In the genomic region with DNA sequence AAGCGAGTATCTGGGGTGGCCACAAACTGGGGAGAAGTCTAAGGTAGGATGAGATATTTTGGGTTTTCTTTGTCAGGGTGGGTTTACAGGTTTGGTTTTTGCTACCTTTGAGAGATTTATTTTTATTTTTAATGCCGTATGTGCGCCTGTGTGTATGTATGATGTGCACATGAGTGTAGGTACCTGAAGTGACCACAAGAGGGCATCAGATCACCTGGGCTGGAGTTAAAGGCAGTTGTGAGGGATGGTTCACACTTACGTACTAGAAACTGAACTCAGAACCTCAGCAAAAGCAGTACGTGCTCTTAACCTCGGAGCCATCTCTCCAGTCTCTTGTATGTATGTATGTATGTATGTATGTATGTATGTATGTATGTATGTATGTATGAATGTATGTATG, we compare ENCODE assay signal across 25 mouse cellular contexts. TPM values are rescaled to one million over a fixed set of nuclear protein-coding genes. Genes with fewer than 3 reads are reported as not detected.
DNase-seq lines count a peak whose midpoint lies in the region; ATAC-seq and TF ChIP-seq lines count a peak whose summit lies in the region.
"Had no signal": no experiment of that assay in that cellular context is flagged by ENCODE, and none has a peak within 500 bp of the region (broad histone marks: within the 10 kb centered on the region; RNA-seq: fewer than 3 reads in every experiment).

No protein-coding gene starts in this region.

- no peaks in the 10 kb centered on the region for H3K79me2 ChIP-seq in MEL (ENCODE audit: control insufficient read depth, insufficient read depth, low read length, poor library complexity)

- no peak for TF ChIP-seq EP300 in liver, postnatal 0 days (IDR thresholded peaks at IDR 0.05; ENCODE audit: low read depth)
- TF ChIP-seq EP300 in MEL (IDR thresholded peaks at IDR 0.05; ENCODE audit: low read depth in 1 of 2, low read length in 2 of 2) = no peak

- H3K4me1 ChIP-seq in hindbrain, postnatal 0 days (ENCODE audit: insufficient read depth, low read length) = no peaks in the 10 kb centered on the region
- peaks cover 5% of the 10 kb centered on the region; the same call in 1 of the 2 replicates for H3K4me1 ChIP-seq in hindbrain, embryonic 14.5 days (replicated peaks; ENCODE audit: control insufficient read depth, insufficient read depth, low read length)
- H3K4me1 ChIP-seq in liver, postnatal 0 days (ENCODE audit: insufficient read depth) = no peaks in the 10 kb centered on the region
- H3K4me1 ChIP-seq in MEL (ENCODE audit: control insufficient read depth in 1 of 2, insufficient read depth in 2 of 2, low read length in 2 of 2) = peaks cover 0 to 4% of the 10 kb centered on the region in 2 experiments; a peak in 1 of 4 replicates
- H3K4me1 ChIP-seq: embryonic facial prominence, embryonic 12.5 days had no signal

- peak; percentile 33; the same call in 1 of the 2 replicates for TF ChIP-seq CTCF in hindbrain, postnatal 0 days (IDR thresholded peaks at IDR 0.05; ENCODE audit: low read depth)
- peak; percentile 37; the same call in 1 of the 2 replicates for TF ChIP-seq CTCF in liver, postnatal 0 days (IDR thresholded peaks at IDR 0.05; ENCODE audit: low read depth)
- TF ChIP-seq CTCF in MEL (IDR thresholded peaks at IDR 0.05 in 2 of 3, conservative IDR thresholded peaks at IDR 0.05 in 1 of 3; ENCODE audit: control insufficient read depth in 1 of 3, insufficient read depth in 1 of 3, low read depth in 2 of 3, low read length in 3 of 3, poor library complexity in 1 of 3, severe bottlenecking in 1 of 3) = peak; percentile 31 to 55 (median 39); a peak in 5 of 6 replicates
- peak; percentile 9; the same call in 1 of the 2 replicates for TF ChIP-seq CTCF in brain, embryonic 14.5 days (IDR thresholded peaks at IDR 0.05; ENCODE audit: borderline replicate concordance, extremely low read depth, insufficient read depth, insufficient read length)

- no peak for TF ChIP-seq POLR2A in MEL (IDR thresholded peaks at IDR 0.05; ENCODE audit: control insufficient read depth in 1 of 2, insufficient read depth in 1 of 2, low read depth in 1 of 2, low read length in 2 of 2, poor library complexity in 1 of 2)
- TF ChIP-seq POLR2A in brain, embryonic 14.5 days (IDR thresholded peaks at IDR 0.05; ENCODE audit: borderline replicate concordance, extremely low read depth, insufficient read depth, insufficient read length, poor library complexity, severe bottlenecking) = no peak

- no peaks in the 10 kb centered on the region; the same call in 1 of the 2 replicates for H3K36me3 ChIP-seq in hindbrain, postnatal 0 days (ENCODE audit: insufficient read depth, low read length)
- no peaks in the 10 kb centered on the region for H3K36me3 ChIP-seq in hindbrain, embryonic 14.5 days (replicated peaks; ENCODE audit: control insufficient read depth, insufficient read depth)
- H3K36me3 ChIP-seq in liver, postnatal 0 days (replicated peaks; ENCODE audit: insufficient read depth, low read length) = peaks cover 49% of the 10 kb centered on the region
- no peaks in the 10 kb centered on the region for H3K36me3 ChIP-seq in MEL (ENCODE audit: control insufficient read depth in 1 of 2, insufficient read depth in 2 of 2, low read length in 2 of 2)

- ATAC-seq in hindbrain, postnatal 0 days = no peak
- no peak for ATAC-seq in hindbrain, embryonic 14.5 days (ENCODE audit: low FRiP score)
- no peak for ATAC-seq in liver, postnatal 0 days
- no peak for ATAC-seq in activated CD4-positive, CD25-positive, alpha-beta regulatory T cell, adult 4 months
- ATAC-seq: forebrain, embryonic 13.5 days; inflammation-experienced regulatory T-cells, adult 6 months had no signal

- H3K9ac ChIP-seq in hindbrain, postnatal 0 days (replicated peaks; ENCODE audit: low read length) = no peak overlapping the region
- H3K9ac ChIP-seq in hindbrain, embryonic 14.5 days = no peak overlapping the region
- H3K9ac ChIP-seq in liver, postnatal 0 days (replicated peaks) = no peak overlapping the region
- no peak overlapping the region for H3K9ac ChIP-seq in MEL (ENCODE audit: control insufficient read depth, low read depth, low read length, poor library complexity, severe bottlenecking)
- H3K9ac ChIP-seq: embryonic facial prominence, embryonic 12.5 days; forebrain, embryonic 13.5 days; heart, embryonic 13.5 days; neural tube, embryonic 13.5 days had no signal

- H3K27ac ChIP-seq in hindbrain, postnatal 0 days = no peak overlapping the region
- H3K27ac ChIP-seq in hindbrain, embryonic 14.5 days = no peak overlapping the region
- H3K27ac ChIP-seq in liver, postnatal 0 days (ENCODE audit: low read depth) = no peak overlapping the region
- no peak overlapping the region for H3K27ac ChIP-seq in MEL (ENCODE audit: control insufficient read depth, low read depth, low read length)
- H3K27ac ChIP-seq: embryonic facial prominence, embryonic 12.5 days; forebrain, embryonic 13.5 days; heart, embryonic 13.5 days; left cerebral cortex, adult 2 months; neural tube, embryonic 13.5 days had no signal

- H3K27me3 ChIP-seq in hindbrain, postnatal 0 days (ENCODE audit: insufficient read depth, low read length) = no peaks in the 10 kb centered on the region
- no peaks in the 10 kb centered on the region for H3K27me3 ChIP-seq in hindbrain, embryonic 14.5 days (ENCODE audit: control insufficient read depth, insufficient read depth, low read length)
- H3K27me3 ChIP-seq in liver, postnatal 0 days (ENCODE audit: insufficient read depth, low read length) = no peaks in the 10 kb centered on the region
- no peaks in the 10 kb centered on the region; a peak in 1 of 4 replicates for H3K27me3 ChIP-seq in MEL (ENCODE audit: control insufficient read depth in 1 of 2, insufficient read depth in 2 of 2, low read length in 2 of 2)
- H3K27me3 ChIP-seq: embryonic facial prominence, embryonic 12.5 days; forebrain, embryonic 13.5 days; heart, embryonic 13.5 days; neural tube, embryonic 13.5 days had no signal

- H3K4me2 ChIP-seq in hindbrain, postnatal 0 days (ENCODE audit: low read depth, low read length) = no peak overlapping the region
- no peak overlapping the region for H3K4me2 ChIP-seq in hindbrain, embryonic 14.5 days (replicated peaks)
- no peak overlapping the region for H3K4me2 ChIP-seq in liver, postnatal 0 days (ENCODE audit: low read depth, low read length)
- H3K4me2 ChIP-seq: embryonic facial prominence, embryonic 12.5 days; forebrain, embryonic 13.5 days; heart, embryonic 13.5 days; neural tube, embryonic 13.5 days had no signal

- 98% methylated on average over 6 of the region's 6 CpGs for WGBS in hindbrain, postnatal 0 days
- 97% methylated on average over 6 of the region's 6 CpGs for WGBS in hindbrain, embryonic 14.5 days
- 93% methylated on average over 6 of the region's 6 CpGs for WGBS in liver, postnatal 0 days (ENCODE audit: insufficient replicate concordance)

- no peak for DNase-seq in hindbrain, postnatal 0 days (ENCODE audit: low spot score)
- no peak for DNase-seq in hindbrain, embryonic 14.5 days (ENCODE audit: low spot score)
- DNase-seq in liver, postnatal 0 days = no peak
- no peak for DNase-seq in liver
- peak; percentile 35 for DNase-seq in MEL (ENCODE audit: low read depth, low spot score)
- DNase-seq in brain, embryonic 14.5 days (ENCODE audit: low read depth) = no peak
- DNase-seq in adrenal gland, postnatal 36 days = no peak
- DNase-seq: cerebellum, adult 2 months; cerebellum, postnatal 25 days; gastrocnemius, postnatal 14 days; heart, adult 11 months; heart, postnatal 14 days; kidney, postnatal 4 days; lung, postnatal 36 days; midbrain, embryonic 14.5 days; right cerebral cortex, postnatal 4 days; thymus, adult 2 months had no signal

- no peak for TF ChIP-seq RAD21 in MEL (IDR thresholded peaks at IDR 0.05; ENCODE audit: low read depth, low read length)

- H3K9me3 ChIP-seq in hindbrain, postnatal 0 days (ENCODE audit: low read length) = no peaks in the 10 kb centered on the region
- H3K9me3 ChIP-seq in hindbrain, embryonic 14.5 days (ENCODE audit: control insufficient read depth, low read length) = no peaks in the 10 kb centered on the region
- H3K9me3 ChIP-seq in liver, postnatal 0 days (ENCODE audit: low read length) = no peaks in the 10 kb centered on the region; the same call in 1 of the 2 replicates
- H3K9me3 ChIP-seq in MEL (replicated peaks; ENCODE audit: insufficient read depth, low read length) = no peaks in the 10 kb centered on the region
- H3K9me3 ChIP-seq: embryonic facial prominence, embryonic 12.5 days; forebrain, embryonic 13.5 days; neural tube, embryonic 13.5 days had no signal

- no peak overlapping the region for H3K4me3 ChIP-seq in hindbrain, postnatal 0 days (ENCODE audit: low read length)
- no peak overlapping the region for H3K4me3 ChIP-seq in hindbrain, embryonic 14.5 days (replicated peaks; ENCODE audit: low read length)
- no peak overlapping the region for H3K4me3 ChIP-seq in liver, postnatal 0 days (ENCODE audit: low read depth, low read length)
- H3K4me3 ChIP-seq in MEL (ENCODE audit: control insufficient read depth in 1 of 2, insufficient read depth in 1 of 2, low read depth in 2 of 2, low read length in 2 of 2) = no peak overlapping the region
- H3K4me3 ChIP-seq: embryonic facial prominence, embryonic 12.5 days; forebrain, embryonic 13.5 days; heart, embryonic 13.5 days; left cerebral cortex, adult 2 months; megakaryocyte, embryonic 14.5 days; neural tube, embryonic 13.5 days had no signal

TF ChIP-seq in MEL, 35 proteins besides CTCF, POLR2A, EP300 and RAD21 (continues in another document):
- TF ChIP-seq ZMIZ1 (IDR thresholded peaks at IDR 0.05; ENCODE audit: low read depth, low read length) (no peak), MAFK (IDR thresholded peaks at IDR 0.05; ENCODE audit: borderline replicate concordance, low read depth, low read length) (no peak), JUND (IDR thresholded peaks at IDR 0.05; ENCODE audit: low read depth, low read length) (no peak), USF1 (IDR thresholded peaks at IDR 0.05; ENCODE audit: low read depth, low read length) (no peak), POLR2AphosphoS5 (IDR thresholded peaks at IDR 0.05; ENCODE audit: borderline replicate concordance, low read depth, low read length) (no peak), RCOR1 (IDR thresholded peaks at IDR 0.05; ENCODE audit: low read depth, low read length) (no peak), ELF1 (IDR thresholded peaks at IDR 0.05; ENCODE audit: low read depth, low read length) (no peak)

RNA-seq across cellular contexts. Expression of gene Anxa2, which starts 39.4 kb away (rescaled TPM):
- total RNA-seq in hindbrain, postnatal 0 days (2014; rRNA removed) = 69.6 and 73.4 TPM in 2 replicates
- polyA plus RNA-seq in hindbrain, postnatal 0 days (2015; fragmentation: Nextera tagmentation; extraction: Ambion mirVana) = 107 and 108 TPM in 2 replicates
- 143 and 158 TPM in 2 replicates for polyA plus RNA-seq in hindbrain, embryonic 14.5 days (2014; fragmentation: Nextera tagmentation; extraction: Ambion mirVana)
- 68.2 and 78.3 TPM in 2 replicates for polyA plus RNA-seq in liver, postnatal 0 days (2015; fragmentation: Nextera tagmentation; extraction: Ambion mirVana)
- total RNA-seq in MEL (2012; rRNA removed) = 33.9 and 147 TPM in 2 replicates
- 100 to 1,000 TPM in 1 of 2 experiments, not detected in 1; 190 TPM for polyA plus RNA-seq in MEL (2012; ENCODE audit: insufficient read depth in 1 of 2, insufficient read length in 2 of 2, low read depth in 1 of 2, low replicate concordance in 2 of 2, missing spikeins in 1 of 2)
- polyA plus RNA-seq in brain, embryonic 14.5 days (2012; rRNA removed) = 93.5 and 132 TPM in 2 replicates
- 100 to 1,000 TPM; 396 to 515 TPM for total RNA-seq in adrenal gland, postnatal 36 days (2021)
- polyA plus RNA-seq in activated CD4-positive, CD25-positive, alpha-beta regulatory T cell, adult 4 months (2017; shearing (Covaris generic)) = 100 to 1,000 TPM; 237 to 239 TPM
